Mouse (Mus musculus) midbrain, embryonic 10.5 days (tissue): Measurements from ENCODE around the gene Ung. TPM values are rescaled to one million over a fixed set of nuclear protein-coding genes. Genes with fewer than 3 reads are reported as not detected.

Source experiments
- DNase-seq: peaks from one replicate; pipeline ENCODE4 v3.0.0-alpha.2; 2017; ENCODE audit warnings: low spot score
- H3K27ac ChIP-seq: fragments of 300-500 bp; sonication (generic); replicated peaks from 2 replicates; pipeline ENCODE4 v1.5.1; 2016; ENCODE audit warnings: mild to moderate bottlenecking
- H3K27me3 ChIP-seq: fragments of 300-500 bp; sonication (generic); 2 replicates; pipeline ENCODE4 v1.6.1; 2016; ENCODE audit warnings: low read depth, mild to moderate bottlenecking; ENCODE audit not compliant: poor library complexity, severe bottlenecking
- H3K36me3 ChIP-seq: fragments of 300-500 bp; sonication (generic); 2 replicates; pipeline ENCODE4 v1.6.1; 2016; ENCODE audit warnings: mild to moderate bottlenecking, moderate library complexity
- H3K4me1 ChIP-seq: fragments of 300-500 bp; sonication (generic); 2 replicates; pipeline ENCODE4 v1.6.1; 2016
- H3K4me3 ChIP-seq: fragments of 300-500 bp; sonication (generic); 2 replicates; pipeline ENCODE4 v1.5.1; 2016; ENCODE audit warnings: mild to moderate bottlenecking, moderate library complexity
- H3K9me3 ChIP-seq: fragments of 300-500 bp; sonication (generic); replicated peaks from 2 replicates; pipeline ENCODE4 v1.6.1; 2016; ENCODE audit warnings: mild to moderate bottlenecking
- WGBS: fragments of 180-500 bp; shearing (Covaris S2); methylation state at CpG from one replicate; pipeline ENCODE4 v1.1.7; 2016; 5-methylcytosine and 5-hydroxymethylcytosine counted together
- polyA plus RNA-seq: library from polyadenylated mRNA; unstranded; fragments of >200 nt; fragmentation: Nextera tagmentation; extraction: Ambion mirVana; gene quantifications from 2 replicates; pipeline ENCODE4 v1.2.1, GENCODE M21; 2016

The Ung gene
- polyA plus RNA-seq, 1 experiment from 2014 or later: 67.5 TPM

DNA sequence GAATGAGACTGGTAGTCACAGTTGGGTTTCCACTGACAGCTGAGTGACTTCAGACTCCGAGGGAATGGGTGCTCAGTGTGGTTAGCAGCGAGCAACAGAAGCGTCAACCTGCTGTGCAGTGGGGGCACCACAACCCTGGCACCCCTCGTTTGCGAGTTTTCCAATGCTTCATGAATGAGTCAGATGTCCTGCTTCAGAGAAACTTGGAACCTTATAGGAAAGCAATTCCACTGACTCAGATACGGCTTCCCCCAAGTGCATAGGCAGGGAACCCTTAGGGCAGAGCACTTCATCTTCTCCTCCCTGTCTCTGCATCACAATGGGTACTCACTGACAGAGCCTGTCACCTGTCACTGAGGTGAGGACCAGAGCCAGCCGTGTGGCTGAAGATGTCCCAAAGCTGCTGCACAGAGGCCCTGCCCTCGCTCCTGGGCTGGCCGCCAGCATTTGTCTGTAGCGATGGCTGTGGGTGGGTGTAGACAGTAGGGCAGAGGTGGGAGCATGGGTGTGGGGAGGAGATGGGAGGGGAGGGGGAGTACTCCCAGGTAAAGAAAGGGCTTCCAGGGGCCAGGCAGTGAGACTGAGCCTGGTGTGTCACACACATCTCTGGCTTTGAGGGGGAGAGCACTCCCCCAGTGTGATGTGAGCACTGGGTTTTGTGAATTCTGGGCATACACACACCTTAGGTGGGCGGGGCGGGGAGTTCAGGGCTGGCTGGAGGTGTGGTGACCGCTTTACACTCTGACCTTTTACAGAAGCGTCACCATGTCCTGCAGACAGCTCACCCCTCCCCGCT, 7.5 kb downstream of the Ung start:
- no peak overlapping the region for H3K4me3 ChIP-seq
- 95% methylated on average over 15 of the region's 15 CpGs for WGBS
- peaks cover 30% of the 10 kb centered on the region for H3K4me1 ChIP-seq
- no peak overlapping the region for H3K27ac ChIP-seq
- H3K9me3 ChIP-seq: no peaks in the 10 kb centered on the region
- no peaks in the 10 kb centered on the region for H3K27me3 ChIP-seq
- H3K36me3 ChIP-seq: peaks cover 78% of the 10 kb centered on the region
- no peak for DNase-seq

DNA sequence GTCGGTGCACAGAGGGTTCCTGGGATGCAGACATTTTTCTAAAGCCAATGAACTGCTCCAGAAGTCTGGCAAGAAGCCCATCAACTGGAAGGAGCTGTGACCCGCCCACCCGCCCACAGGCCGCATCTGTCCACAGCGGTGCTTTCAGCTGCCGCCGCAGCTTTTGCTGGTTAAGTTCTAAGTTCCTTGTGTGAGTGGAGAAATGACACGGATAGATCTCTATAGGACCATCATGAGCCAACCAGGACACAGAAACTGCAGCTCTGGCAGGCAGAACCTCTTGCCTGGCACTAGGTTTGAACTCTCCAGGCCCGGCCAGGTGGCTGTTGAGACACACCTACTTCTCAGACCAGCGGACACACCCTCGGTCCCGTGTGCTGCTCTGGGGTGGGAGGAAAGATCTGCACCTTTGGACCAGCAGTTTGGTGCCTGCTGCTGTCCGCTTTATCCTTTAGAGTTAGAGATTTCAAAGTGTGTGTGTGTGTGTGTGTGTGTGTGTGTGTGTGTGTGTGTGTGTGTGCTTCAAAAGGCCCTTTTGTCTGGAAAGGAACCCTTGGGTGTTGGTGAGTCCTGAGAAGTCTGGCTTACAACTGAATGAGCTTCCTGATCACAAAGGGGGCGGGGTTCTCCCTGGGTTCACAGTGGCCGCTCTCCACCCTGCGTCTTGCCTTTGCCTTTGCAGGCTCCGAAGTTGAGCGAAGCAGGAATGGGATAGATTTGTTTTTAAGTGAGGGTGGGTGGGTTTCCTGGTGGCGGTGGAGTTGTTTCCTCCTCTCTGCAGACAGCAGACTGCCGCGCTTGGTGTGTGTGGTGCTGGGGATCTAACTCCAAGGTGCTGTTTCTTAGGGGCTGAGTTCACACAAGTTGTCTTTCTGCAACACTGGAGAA, 8.3 kb downstream of the Ung start:
- peaks cover 71% of the 10 kb centered on the region for H3K36me3 ChIP-seq
- H3K27me3 ChIP-seq: no peaks in the 10 kb centered on the region
- H3K9me3 ChIP-seq: no peaks in the 10 kb centered on the region
- WGBS: 89% methylated on average over 21 of the region's 21 CpGs
- H3K4me1 ChIP-seq: peaks cover 23% of the 10 kb centered on the region
- peak overlapping the region; percentile 10; the same call in 1 of the 2 replicates for H3K27ac ChIP-seq
- no peak overlapping the region for H3K4me3 ChIP-seq
- no peak for DNase-seq

DNA sequence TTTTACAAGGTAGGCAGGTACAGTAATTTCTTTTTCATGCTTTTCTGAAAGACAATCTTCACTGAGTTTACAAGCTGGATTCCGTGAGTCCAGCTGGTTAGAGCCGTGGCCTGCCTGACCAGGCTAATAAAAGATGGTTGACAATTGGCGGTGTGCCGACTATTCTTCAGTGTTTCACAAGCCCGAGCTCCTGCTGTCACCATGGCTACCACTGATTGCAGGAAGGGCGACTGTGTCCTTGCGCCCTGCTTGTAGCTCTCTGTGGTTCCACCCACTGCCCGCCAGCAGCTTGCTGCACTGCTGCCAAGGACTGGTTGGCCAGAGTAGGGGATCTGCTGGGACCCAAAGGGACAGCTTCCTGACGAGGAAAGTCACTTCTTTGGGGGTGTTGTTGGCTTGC, 9.0 kb downstream of the Ung start:
- WGBS: 68% methylated on average over 9 of the region's 9 CpGs
- DNase-seq: peak; percentile 24
- Histone ChIP-seq H3K4me3 (no peak overlapping the region), H3K9me3 (no peaks in the 10 kb centered on the region), H3K36me3 (peaks cover 65% of the 10 kb centered on the region), H3K27ac (no peak overlapping the region), H3K4me1 (peaks cover 24% of the 10 kb centered on the region), H3K27me3 (no peaks in the 10 kb centered on the region)

DNA sequence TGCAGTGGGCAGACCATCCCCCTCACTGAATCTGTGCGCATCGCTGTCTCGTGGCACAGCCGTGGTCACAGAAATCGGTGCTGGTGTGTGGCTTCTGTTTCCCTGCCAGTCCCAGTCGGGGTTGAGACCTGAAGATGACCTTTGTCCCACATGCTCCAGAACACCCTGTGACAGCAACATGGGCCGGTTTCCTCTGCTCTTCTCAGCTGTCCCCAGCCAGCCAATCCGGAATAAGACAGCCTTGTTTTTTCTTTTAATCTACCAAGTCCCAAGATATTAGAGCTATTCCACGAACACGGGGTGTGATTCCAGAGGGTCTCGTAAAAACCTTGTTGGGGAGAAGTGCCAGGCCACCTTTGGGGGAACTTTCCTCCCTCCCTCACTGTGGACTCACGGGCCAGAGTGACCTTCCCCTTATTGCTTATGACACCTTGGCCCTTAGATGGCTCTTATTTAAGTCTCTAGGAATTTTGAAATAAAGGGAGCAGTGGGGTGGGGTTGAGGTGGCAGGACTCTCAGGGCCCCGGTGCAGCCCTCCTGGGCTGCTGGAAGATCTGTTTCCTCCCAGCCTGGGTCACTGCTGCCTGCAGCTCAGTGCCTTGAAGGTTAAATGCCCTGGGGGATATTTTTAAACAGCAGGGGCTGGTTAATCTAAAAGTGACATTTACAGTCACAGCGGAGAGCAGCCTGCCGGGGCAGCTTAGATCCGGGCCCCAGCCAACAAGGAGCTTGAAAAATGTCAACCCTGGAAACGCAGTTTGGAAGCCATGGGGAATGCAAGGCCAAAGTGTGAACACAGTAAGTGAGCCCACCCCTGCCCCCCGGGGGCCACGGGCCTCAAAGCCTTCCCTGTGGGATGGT, 16.1 kb downstream of the Ung start, which contains the start of gene Acacb:
Acacb (plus strand) TSS at position 508 of the 861 bp plus-strand sequence.
- H3K4me1 ChIP-seq: peaks cover 21% of the 10 kb centered on the region
- no peaks in the 10 kb centered on the region for H3K9me3 ChIP-seq
- peak within 1 kb of the TSS; percentile 52 for H3K27ac ChIP-seq
- no peaks in the 10 kb centered on the region for H3K36me3 ChIP-seq
- 59% methylated on average over 19 of the region's 19 CpGs for WGBS
- H3K4me3 ChIP-seq: no peak within 1 kb of the TSS
- no peaks in the 10 kb centered on the region for H3K27me3 ChIP-seq
- DNase-seq: no peak

DNA sequence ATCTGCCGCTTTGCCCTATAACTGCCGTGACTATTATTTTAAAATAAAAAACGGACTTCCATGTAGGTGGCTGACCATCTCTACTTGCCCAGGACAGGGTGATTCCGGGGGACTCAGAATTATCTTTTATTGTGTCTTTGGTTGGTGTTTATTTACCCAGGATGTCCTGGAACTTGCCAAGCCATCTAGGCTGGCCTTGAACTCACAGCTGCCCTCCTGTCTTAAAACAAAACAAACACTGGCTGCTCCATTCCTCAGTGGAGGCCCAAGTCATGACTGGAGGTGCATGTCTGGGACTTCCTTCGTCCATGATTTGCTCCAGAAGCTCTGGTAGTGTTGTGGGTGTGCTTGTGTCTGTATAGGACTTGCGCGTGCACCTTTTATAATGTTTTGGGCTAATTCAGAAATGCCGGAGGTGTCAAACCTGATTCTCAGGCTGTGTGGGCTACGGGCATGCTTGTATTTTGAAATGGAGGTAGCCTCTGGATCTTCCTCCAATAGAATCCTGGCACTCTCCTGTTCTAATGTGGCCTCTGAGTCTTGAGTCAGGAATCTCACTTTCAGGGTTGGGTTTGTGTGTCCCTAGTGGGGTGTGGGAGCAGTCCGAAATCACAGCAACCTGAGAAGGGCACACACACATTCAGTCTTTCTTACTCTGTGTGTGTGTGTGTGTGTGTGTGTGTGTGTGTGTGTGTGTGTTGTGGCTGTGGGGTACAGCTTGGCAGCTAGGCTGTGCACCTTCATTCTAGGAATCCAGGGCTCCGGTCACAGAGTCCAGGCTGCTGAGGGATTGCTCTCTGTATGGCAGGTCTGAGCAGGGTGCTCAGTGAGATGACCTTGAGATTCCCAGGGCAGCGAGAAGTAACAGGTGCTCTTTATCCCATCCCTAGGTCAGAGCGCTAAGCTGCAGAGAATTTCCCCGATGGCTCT, 17.1 kb downstream of the Ung start:
- Histone ChIP-seq H3K27me3 (no peaks in the 10 kb centered on the region), H3K4me1 (peaks cover 21% of the 10 kb centered on the region), H3K27ac (no peak overlapping the region), H3K36me3 (no peaks in the 10 kb centered on the region), H3K4me3 (no peak overlapping the region), H3K9me3 (no peaks in the 10 kb centered on the region)
- no peak for DNase-seq
- 84% methylated on average over 14 of the region's 14 CpGs for WGBS

DNA sequence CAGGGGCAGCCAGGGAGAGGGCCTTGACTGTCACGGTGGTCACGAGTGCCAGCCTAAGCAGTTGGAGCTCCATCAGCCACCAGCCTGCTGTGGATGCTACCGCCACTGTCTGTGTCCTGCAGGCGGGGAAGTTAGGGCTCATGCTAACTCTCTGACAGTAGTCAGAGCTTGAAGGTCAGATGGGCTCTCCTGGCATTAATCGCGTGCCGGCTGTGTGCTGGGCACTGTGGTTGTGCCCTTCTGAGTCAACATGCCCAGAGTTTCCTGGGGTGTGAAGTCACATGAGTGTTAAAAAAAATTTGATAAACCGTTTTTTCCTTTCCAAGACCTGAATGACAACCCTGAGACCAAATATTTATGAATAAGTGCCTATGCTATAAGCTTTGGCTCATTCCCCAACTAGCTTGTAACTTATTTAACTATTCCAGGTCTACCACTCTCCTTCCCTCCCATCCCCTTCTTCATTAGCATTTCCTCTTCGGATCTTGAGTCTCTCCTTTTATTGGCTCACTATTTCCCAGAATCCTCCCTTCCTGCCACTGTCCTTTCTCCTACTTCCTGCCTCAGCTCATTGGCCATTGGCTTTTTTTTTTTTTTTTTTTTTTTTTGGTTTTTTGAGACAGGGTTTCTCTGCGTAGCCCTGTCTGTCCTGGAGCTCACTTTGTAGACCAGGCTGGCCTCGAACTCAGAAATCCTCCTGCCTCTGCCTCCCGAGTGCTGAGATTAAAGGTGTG, 22.3 kb downstream of the Ung start:
- 86% methylated on average over 12 of the region's 12 CpGs for WGBS
- Histone ChIP-seq H3K27me3 (no peaks in the 10 kb centered on the region), H3K36me3 (no peaks in the 10 kb centered on the region), H3K4me1 (peaks cover 9% of the 10 kb centered on the region), H3K4me3 (no peak overlapping the region), H3K27ac (no peak overlapping the region), H3K9me3 (no peaks in the 10 kb centered on the region)
- DNase-seq: no peak

DNA sequence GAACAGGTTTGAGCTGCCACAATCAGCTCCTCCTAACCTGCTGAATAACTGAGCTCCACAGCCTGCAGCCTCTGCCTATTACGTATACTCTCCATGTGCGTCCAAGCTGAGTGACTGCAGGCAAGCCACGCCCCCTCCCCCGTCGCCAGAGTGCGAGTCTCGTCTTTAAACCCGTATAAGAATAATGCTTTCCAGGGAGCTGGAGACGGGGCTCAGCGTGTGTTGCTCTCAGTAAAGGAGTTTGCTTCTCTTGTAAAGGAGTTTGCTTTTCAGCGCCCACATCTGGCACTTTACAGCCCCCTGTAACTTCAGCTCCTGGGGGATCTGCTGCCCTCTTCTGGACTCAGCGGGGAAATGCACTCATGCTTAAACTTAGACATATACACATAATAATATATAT, 23.3 kb downstream of the Ung start:
- H3K4me1 ChIP-seq: peaks cover 9% of the 10 kb centered on the region
- peak; percentile 49 for DNase-seq
- no peaks in the 10 kb centered on the region for H3K27me3 ChIP-seq
- no peak overlapping the region for H3K27ac ChIP-seq
- WGBS: 2% methylated on average over 12 of the region's 12 CpGs
- H3K36me3 ChIP-seq: no peaks in the 10 kb centered on the region
- peak overlapping the region; percentile 49 for H3K4me3 ChIP-seq
- H3K9me3 ChIP-seq: no peaks in the 10 kb centered on the region

DNA sequence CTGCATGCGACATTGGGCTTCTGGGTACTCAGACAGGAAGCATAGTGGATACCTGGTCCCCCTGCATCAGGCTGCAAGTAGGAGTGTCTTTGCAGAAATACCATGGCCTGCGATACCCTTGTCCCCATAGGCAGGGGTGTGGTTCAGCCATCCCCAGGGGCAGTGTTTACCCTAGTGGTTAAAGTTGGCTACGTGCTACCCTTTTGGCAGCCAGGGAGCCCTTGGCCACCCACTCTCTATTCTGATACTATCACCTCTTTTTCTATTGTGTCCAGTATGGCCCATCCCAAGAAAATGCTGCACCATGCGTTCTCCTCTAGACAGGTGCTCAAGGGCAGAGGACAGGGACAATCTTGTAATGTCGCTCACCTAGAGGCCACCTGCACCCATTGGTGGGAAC, 24.6 kb downstream of the Ung start:
- H3K4me3 ChIP-seq: no peak overlapping the region
- peaks cover 9% of the 10 kb centered on the region for H3K4me1 ChIP-seq
- DNase-seq: no peak
- H3K9me3 ChIP-seq: no peaks in the 10 kb centered on the region
- no peaks in the 10 kb centered on the region for H3K36me3 ChIP-seq
- no peaks in the 10 kb centered on the region for H3K27me3 ChIP-seq
- no peak overlapping the region for H3K27ac ChIP-seq
- WGBS: 79% methylated on average over 5 of the region's 5 CpGs

DNA sequence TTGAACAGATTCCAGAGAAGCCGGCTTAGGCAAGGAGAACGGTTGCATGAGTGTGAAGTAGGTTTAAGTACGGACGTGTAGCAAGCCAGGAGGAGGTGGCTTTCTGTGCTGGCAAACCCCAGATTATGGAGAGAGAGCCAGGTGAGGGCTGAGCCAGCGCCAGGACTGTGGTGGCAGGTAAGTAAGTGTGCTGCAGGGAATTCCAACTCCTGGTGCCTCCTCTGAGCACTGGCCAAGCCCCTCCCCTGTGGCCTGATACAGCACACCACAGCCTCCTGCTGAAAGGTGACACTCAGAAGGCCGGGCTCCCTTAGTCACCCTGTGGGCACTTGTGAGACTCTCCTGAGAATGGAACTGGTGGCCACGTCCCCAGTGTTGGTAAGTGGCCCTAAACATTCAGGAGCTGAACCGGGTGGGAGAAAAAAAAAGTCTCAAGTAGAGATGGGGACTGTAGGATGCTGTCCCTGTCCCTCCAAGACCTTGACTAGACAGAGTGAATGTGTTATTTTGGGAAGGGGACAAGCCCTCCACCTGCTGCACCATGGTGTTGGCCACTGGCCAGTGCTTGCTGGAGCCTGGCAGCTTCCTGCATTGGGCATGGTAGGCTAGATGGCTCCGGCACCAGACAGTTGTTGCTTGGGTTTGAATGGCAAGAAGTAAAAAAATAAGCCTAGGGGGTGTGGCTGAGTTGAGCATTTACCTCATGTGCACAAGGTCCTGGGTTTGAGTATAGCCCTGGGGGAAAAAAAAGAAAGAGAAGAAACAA, 25.2 kb downstream of the Ung start:
- Histone ChIP-seq H3K4me1 (peaks cover 9% of the 10 kb centered on the region), H3K9me3 (no peaks in the 10 kb centered on the region), H3K36me3 (no peaks in the 10 kb centered on the region), H3K4me3 (no peak overlapping the region), H3K27me3 (no peaks in the 10 kb centered on the region), H3K27ac (no peak overlapping the region)
- DNase-seq: no peak
- 71% methylated on average over 9 of the region's 9 CpGs for WGBS

DNA sequence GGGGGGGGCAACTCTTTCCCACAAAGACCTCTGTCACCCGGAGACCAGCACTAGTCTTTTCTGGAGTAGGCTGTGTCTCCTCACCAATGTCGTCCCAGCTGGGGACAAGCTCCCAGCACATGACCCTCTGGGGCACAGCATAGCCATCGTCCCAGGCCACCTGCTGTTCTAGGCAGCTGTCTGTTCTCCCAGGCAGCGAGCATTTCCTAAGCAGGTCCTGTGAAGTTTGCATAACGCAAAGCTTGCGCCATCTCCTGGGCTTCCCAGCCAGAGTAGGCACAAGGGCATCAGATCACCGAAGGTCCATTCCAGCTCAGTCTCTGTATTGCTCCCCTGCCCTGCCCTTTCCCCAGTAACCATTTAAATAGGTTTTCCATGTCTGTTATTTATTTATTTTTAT, 27.1 kb downstream of the Ung start:
- Histone ChIP-seq H3K27ac (no peak overlapping the region), H3K27me3 (no peaks in the 10 kb centered on the region), H3K9me3 (no peaks in the 10 kb centered on the region), H3K36me3 (no peaks in the 10 kb centered on the region), H3K4me3 (no peak overlapping the region), H3K4me1 (peaks cover 9% of the 10 kb centered on the region)
- 48% methylated on average over 7 of the region's 7 CpGs for WGBS
- DNase-seq: no peak
